Mouse (Mus musculus) heart, adult 2 months (tissue): ENCODE data around the gene Top2b. TPM values are rescaled to one million over a fixed set of nuclear protein-coding genes. Genes with fewer than 3 reads are reported as not detected.

ENCODE experiments used
- DNase-seq, 2 experiments: peaks; one replicate each; pipeline ENCODE4 v3.0.0; 2021
- H3K27ac ChIP-seq: fragments of 200-600 bp; 2 replicates; pipeline ENCODE4 v1.8.1; 2022
- H3K27me3 ChIP-seq: fragments of 200-500 bp; 2 replicates; pipeline ENCODE4 v1.6.1; 2012; ENCODE audit warnings: mild to moderate bottlenecking, low read length, inconsistent platforms, mixed read lengths; ENCODE audit not compliant: control insufficient read depth, insufficient read depth
- H3K36me3 ChIP-seq: fragments of 200-500 bp; 2 replicates; pipeline ENCODE4 v1.6.1; 2012; ENCODE audit warnings: low read length, inconsistent platforms; ENCODE audit not compliant: control insufficient read depth, insufficient read depth
- H3K4me1 ChIP-seq: fragments of 200-500 bp; 2 replicates; pipeline ENCODE4 v1.6.1; 2011; ENCODE audit warnings: low read length; ENCODE audit not compliant: control insufficient read depth, insufficient read depth
- H3K4me3 ChIP-seq: fragments of 200-600 bp; 2 replicates; pipeline ENCODE4 v1.8.1; 2022
- H3K79me2 ChIP-seq: fragments of 200-500 bp; replicated peaks from 2 replicates; pipeline ENCODE4 v1.6.1; 2012; ENCODE audit warnings: mild to moderate bottlenecking, inconsistent platforms, low read length, moderate library complexity, mixed read lengths; ENCODE audit not compliant: control insufficient read depth, insufficient read depth
- H3K9ac ChIP-seq: fragments of 200-500 bp; 2 replicates; pipeline ENCODE4 v1.6.1; 2012; ENCODE audit warnings: low read depth, mild to moderate bottlenecking, control low read depth, inconsistent platforms, low read length, mixed read lengths
- CTCF ChIP-seq: fragments of 200-600 bp; IDR thresholded peaks from 2 replicates; pipeline ENCODE4 v1.8.1; 2022; ENCODE audit warnings: antibody characterized with exemption, mild to moderate bottlenecking, moderate library complexity
- EP300 ChIP-seq: fragments of 200-500 bp; IDR thresholded peaks from 2 replicates; pipeline ENCODE4 v1.6.1; 2011; ENCODE audit warnings: low read depth, low read length, control low read depth; ENCODE audit not compliant: insufficient read depth
- POLR2A ChIP-seq: fragments of 200-500 bp; IDR thresholded peaks from 2 replicates; pipeline ENCODE4 v1.6.1; 2011; ENCODE audit warnings: mild to moderate bottlenecking, low read depth, low read length, control low read depth; ENCODE audit not compliant: insufficient read depth
- WGBS: fragments of 180-500 bp; shearing (Covaris S2); methylation state at CpG from one replicate; pipeline ENCODE4 v1.1.7; 2018; 5-methylcytosine and 5-hydroxymethylcytosine counted together
- intact Hi-C: fragments of 180-260 bp; cut with DNase I; formaldehyde crosslinking; loops from one replicate; pipeline ENCODE4 v1.15.1; 2025
- polyA plus RNA-seq: library from polyadenylated mRNA; depleted of rRNA; stranded (reverse); fragments of >200 nt; gene quantifications from 2 replicates; pipeline ENCODE4 v1.2.3, GENCODE M21; 2012
- total RNA-seq, 2 experiments: library from RNA; stranded (reverse); gene quantifications; 2 replicates each; pipeline ENCODE4 v1.2.3; 2021

Top2b gene
- total and polyA plus RNA-seq, 3 experiments: 9.9 to 55.1 (median 49.1) TPM

DNA sequence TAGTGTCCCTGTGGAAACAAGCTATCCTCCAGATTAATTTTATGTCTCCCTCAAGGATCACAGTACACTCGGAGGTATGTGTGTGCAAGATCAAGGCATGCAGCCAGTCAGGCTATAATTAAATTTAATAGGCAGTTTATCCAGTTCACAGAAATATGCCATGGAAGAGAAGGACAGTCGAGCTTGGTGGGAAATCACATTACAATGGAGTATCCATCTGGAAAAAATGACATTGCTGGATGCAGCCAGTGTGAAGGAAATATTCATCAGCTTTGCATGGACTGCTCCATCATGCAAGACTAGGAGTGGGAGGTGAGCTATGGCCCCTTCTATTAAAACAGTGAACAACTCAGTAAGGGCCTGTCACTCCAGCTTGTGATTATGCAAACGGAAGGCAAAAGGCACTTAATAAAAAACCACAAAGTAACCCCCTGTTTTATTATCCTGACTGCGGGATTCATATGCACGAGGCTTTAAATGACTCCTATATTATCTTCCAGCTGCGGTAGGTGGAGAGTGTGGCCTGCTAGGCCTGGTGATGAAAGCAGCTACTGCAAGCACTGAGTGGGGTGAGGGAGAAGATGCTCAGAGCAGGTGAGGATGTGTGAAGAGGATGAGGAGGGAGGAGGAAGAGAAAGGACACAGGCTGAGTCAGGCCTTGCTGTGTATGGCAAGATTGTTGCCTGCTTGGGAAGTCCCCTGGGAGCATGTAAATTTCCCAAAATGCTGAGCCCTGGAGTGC is 74.6 kb downstream of the Top2b start:
- WGBS: 68% methylated on average over 6 of the region's 6 CpGs
- Histone ChIP-seq H3K4me1 (no peaks in the 10 kb centered on the region; the same call in 1 of the 2 replicates), H3K9ac (no peak overlapping the region), H3K79me2 (no peaks in the 10 kb centered on the region), H3K36me3 (peaks cover 14% of the 10 kb centered on the region), H3K4me3 (no peak overlapping the region), H3K27me3 (no peaks in the 10 kb centered on the region), H3K27ac (no peak overlapping the region)
- no peak for TF ChIP-seq CTCF
- TF ChIP-seq EP300: no peak
- TF ChIP-seq POLR2A: no peak
- intact Hi-C loops: no loop called here
- DNase-seq: no peak

DNA sequence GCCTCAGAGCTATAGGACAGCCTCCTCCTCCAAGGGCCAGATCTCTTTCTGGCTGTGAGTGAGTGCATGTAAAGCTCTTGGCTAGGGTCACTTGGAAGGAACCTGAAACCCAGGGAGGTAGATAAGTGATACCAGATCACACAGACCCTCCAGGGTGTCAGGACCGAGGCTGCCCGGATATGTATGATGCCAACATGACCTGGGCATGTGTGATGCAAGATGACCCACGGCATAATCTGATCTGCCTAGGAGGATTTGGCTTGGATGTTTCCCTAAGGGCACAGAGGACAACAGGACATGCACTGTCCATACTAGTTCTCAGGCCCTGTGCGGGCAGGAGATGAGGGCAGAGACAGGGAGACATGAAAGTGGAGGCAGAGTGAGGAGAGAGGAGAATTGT is 79.9 kb downstream of the Top2b start:
- 62% methylated on average over 4 of the region's 4 CpGs for WGBS
- Histone ChIP-seq H3K4me3 (no peak overlapping the region), H3K9ac (no peak overlapping the region), H3K27ac (no peak overlapping the region), H3K27me3 (no peaks in the 10 kb centered on the region), H3K36me3 (no peaks in the 10 kb centered on the region), H3K79me2 (no peaks in the 10 kb centered on the region), H3K4me1 (no peaks in the 10 kb centered on the region)
- intact Hi-C loops: no loop called here
- no peak for TF ChIP-seq EP300
- TF ChIP-seq CTCF: no peak
- TF ChIP-seq POLR2A: no peak
- DNase-seq: no peak

DNA sequence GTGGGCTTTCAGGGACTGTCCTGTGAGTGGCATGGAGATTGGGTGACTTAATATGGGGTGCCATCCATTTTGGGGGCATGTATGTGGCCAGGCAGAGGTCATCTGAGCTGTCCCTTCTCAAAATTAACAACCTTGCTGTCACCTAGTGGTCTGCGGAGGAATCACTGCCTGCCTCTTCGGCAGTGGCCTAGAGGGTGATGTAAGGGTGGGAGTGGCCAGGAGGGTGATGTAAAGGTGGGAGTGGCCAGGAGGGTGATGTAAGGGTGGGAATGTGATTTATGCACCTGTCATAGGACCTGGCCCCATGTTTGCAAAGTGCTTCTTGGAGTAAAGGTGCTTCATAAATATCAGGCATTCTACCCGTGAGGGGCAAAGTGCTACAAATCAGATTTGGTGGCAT is 82.6 kb downstream of the Top2b start:
- H3K27me3 ChIP-seq: no peaks in the 10 kb centered on the region
- DNase-seq: no peak
- no peaks in the 10 kb centered on the region for H3K4me1 ChIP-seq
- no peak overlapping the region for H3K27ac ChIP-seq
- no peaks in the 10 kb centered on the region for H3K36me3 ChIP-seq
- no peak overlapping the region for H3K9ac ChIP-seq
- intact Hi-C loops: no loop called here
- H3K79me2 ChIP-seq: no peaks in the 10 kb centered on the region
- no peak for TF ChIP-seq EP300
- TF ChIP-seq POLR2A: no peak
- peak; percentile 48 for TF ChIP-seq CTCF
- 53% methylated on average over 3 of the region's 3 CpGs for WGBS
- H3K4me3 ChIP-seq: no peak overlapping the region

DNA sequence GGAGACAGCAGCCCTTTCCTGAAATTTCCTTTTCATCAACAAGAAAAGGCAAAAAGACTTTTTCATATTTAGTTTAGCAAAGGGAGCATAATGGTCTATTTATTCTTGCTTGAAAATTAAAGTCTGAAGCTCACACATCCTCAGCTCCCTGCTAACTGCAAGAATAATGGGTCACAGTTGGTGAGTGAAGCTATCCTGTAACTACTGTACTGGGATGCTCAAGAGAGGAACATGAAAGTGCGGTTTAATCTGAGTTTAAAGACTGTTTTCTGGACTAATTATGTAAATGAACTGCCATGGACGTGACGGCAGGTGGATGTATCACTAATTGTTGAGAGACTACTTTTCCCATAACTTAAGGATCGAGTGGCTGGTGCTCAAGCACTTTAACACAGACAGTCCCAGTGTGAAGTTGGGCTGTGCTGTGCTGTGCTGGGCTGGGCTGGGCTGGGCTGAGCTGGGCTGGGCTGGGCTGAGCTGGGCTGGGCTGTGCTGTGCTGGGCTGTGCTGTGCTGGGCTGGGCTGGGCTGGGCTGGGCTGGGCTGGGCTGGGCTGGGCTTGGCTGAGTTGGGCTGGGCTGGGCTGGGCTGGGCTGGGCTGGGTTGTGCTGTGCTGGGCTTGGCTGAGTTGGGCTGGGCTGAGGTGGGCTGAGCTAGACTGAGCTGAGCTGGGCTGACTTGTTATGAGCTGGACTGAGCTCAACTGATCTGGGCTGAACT is 83.4 kb downstream of the Top2b start:
- Histone ChIP-seq H3K9ac (no peak overlapping the region), H3K27me3 (no peaks in the 10 kb centered on the region), H3K79me2 (no peaks in the 10 kb centered on the region), H3K36me3 (no peaks in the 10 kb centered on the region), H3K4me3 (no peak overlapping the region), H3K4me1 (no peaks in the 10 kb centered on the region), H3K27ac (no peak overlapping the region)
- DNase-seq: no peak
- TF ChIP-seq EP300 (no peak), CTCF (no peak), POLR2A (no peak)
- intact Hi-C loops: no loop called here
- whole genome bisulfite sequencing: 59% methylated on average over 4 of the region's 4 CpGs

DNA sequence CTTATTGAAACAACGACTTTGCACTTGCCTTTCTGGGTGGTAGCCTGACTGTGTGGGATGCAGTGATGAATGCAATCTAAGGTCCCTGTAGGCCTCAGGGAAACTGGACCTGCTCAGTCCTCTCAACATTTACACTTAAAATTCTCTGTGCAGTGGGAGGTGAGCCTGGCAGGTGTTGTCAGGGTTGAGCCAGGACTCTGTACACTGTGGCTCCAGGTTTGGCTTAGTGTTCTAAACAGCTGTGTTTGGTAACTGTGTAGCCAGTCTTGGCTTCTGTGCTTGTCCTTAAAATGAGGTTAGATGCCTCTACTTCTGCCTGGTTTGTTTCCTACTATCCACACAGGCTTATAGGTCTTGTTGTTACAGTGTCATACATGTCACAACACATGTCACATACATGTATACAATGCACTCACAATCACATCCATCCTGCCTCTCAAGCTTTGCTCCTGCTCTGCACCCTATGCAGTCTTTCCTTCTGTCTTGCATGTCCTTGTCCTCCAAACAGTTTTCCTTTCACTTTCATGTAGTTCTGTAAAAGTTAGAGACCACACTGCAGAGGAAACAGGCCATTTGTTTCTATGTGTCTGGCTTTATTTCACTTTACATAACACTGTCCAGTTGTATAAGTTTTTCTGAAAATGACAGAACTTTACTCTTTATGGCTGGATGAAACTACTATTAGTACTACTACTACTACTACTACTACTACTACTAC is 113.8 kb downstream of the Top2b start:
- no peak for DNase-seq
- Histone ChIP-seq H3K27me3 (no peaks in the 10 kb centered on the region), H3K36me3 (peaks cover 6% of the 10 kb centered on the region), H3K4me1 (peaks cover 12% of the 10 kb centered on the region), H3K27ac (0 out of 2 replicates have a peak overlapping the region, but pooled peaks have one; percentile 7), H3K9ac (no peak overlapping the region), H3K4me3 (no peak overlapping the region), H3K79me2 (no peaks in the 10 kb centered on the region)
- 69% methylated on average over 1 of the region's 1 CpGs for WGBS
- intact Hi-C loops: no loop called here
- TF ChIP-seq EP300 (no peak), POLR2A (no peak), CTCF (no peak)
